Mouse (Mus musculus) small intestine, adult 2 months (tissue): ENCODE results near the gene Hamp2.

Source experiments
- CTCF ChIP-seq: fragments of 200-500 bp; IDR thresholded peaks from 2 replicates; pipeline ENCODE4 v1.5.1; 2012; ENCODE audit warnings: low read depth, mild to moderate bottlenecking, control low read depth, inconsistent platforms, low read length, moderate library complexity, mixed read lengths; ENCODE audit not compliant: insufficient replicate concordance, insufficient read length; ENCODE audit errors: extremely low read depth
- POLR2A ChIP-seq: fragments of 200-500 bp; IDR thresholded peaks from 2 replicates; pipeline ENCODE4 v1.6.1; 2012; ENCODE audit warnings: low read depth, mild to moderate bottlenecking, control low read depth, inconsistent platforms, low read length, moderate library complexity

GRCm38 (mm10) chr7:30904042-30904441, 20.4 kb downstream of the Hamp2 start:
- TF ChIP-seq CTCF (peak; percentile 47; the same call in 1 of the 2 replicates), POLR2A (no peak)
